Mouse (Mus musculus) lung, postnatal 10 days (tissue): ENCODE data around the gene Ctnna3.
"Not testable (repeated sequence)": the region's sequence is repeated elsewhere in the genome, so short reads cannot be mapped to it uniquely, and the experiment has no call there.

Experiments used
- DNase-seq: peaks from one replicate; pipeline ENCODE4 v3.0.0; 2021

Gene Ctnna3

DNA sequence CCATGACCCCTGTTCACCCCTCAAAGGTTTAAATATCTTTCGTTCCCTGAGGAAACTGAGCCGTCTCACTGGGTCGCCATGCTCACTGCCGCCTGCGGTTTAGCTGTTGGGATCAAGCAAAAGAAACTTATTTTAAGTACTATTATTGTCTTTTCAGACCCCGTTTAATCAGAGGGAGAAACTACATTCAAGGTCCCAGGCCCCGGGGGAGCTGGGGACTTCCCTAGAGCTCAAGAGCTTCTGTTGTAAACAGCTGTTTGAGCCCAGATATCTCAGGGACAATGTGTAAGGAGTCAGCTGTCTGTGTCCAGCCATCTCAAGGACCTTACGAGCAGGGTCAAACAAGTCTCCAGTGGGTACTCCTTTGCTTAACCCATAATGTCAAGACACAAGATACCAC, 2.8 kb upstream of the Ctnna3 start:
- DNase-seq: no peak

DNA sequence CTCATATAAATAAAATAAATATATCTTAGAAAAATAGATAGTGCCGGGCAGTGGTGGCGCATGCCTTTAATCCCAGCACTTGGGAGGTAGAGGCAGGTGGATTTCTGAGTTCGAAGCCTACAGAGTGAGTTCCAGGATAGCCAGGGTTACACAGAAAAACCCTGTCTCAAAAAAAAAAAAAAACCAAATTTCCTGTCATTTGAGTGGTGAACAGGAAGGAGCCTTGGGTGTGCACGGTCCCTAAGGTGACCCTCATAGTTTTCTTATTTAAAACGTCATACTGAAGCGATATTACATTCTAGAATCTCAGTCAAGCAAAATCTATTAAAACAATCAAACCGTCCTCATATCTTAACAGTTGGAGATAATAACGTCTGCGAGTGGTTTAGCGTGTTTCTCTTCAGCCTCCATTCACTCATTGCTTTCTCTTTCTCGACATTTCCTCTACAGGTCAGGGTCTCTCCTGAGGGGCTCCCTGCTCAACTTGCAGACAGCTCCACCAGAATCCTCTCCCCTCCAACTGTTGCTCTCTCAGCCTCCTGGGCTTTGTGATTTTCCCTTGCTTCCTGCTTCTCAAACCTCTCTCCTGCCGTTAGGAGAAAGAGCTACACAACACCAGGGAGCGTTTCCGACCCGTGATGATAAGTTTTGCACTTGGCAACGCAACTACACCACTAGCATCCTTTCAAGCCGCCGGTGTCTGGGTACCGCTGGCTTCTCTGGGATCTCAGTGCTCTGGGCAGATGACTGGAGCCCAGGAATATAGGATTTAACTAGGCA, 1.5 kb upstream of the Ctnna3 start:
- peak; percentile 35 for DNase-seq

DNA sequence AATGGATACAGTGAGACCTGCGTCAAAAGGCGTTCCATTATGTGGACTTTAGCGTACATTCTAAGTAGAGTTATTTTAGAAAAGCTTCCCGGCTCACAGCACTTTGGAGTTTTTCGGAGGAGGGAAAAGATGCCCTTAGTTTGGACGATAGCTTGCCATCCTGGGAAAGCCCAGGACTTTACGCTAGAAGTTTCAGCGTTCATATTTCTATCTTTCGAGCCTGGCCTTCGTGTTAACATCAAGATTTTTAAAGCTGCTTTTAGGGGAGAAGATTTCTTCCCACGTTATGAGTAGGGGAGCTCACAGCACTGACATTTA, 916 bp upstream of the Ctnna3 start:
- DNase-seq: no peak

DNA sequence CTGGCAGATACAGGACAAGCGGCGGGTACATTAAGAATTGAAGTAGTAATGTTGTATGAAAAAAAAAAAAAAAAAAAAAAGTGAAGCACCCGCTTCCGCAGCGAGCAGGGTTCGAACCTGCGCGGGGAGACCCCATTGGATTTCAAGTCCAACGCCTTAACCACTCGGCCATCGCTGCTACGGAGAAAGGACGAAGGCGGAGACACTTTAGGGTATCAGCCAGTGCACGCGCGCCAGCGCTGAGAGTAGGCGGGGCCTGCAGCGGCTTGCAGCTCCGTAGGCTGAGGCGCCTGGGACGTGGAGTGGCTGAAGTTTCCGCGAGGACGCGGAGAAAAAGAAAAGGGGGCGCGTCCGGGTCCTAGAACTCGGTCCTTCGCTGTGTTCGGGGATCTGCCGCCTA, 518 bp upstream of the Ctnna3 start:
- peak; percentile 99 for DNase-seq

DNA sequence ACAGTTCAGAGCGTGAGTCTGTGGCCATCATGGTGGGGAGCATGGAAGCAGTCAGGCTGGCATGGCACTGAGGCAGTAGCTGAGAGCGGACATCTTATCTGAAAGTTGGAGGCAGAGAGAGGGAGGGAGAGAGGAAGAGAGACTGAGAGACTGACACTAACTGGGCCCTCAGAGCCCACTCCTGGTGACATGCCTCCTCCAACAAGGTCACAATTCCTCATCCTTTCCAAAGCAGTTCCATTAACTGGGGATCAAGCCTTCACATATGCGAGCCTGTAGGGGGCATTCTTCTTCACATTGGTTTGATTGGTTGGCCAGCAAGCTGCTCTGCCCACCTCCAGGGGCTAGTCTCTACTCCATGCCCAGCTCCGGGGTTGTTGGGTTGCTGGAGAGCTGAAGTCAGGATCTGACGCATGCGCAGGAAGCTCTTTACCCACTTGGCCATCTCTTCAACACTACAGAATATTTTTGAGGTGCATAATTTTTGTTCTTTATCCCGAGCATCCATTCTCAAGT, 1.4 kb downstream of the Ctnna3 start:
- no peak for DNase-seq

DNA sequence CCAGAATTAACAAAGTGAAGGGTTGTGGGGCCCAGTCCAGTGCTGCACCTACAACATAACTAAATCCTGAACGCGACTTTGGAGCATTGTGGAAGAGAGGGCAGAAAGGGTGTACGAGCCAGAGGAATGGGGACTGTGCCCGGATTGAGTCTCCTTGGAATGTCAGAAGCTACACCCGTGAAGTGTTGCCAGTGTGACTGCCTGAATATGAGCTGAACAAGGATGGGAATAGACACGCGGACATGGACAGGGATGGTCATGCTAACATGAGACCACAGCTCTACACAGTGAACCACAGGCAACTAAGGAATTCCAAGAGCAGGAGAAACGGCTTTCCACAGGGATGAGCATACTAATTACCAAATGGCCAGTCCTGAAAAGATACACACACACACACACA, 2.2 kb downstream of the Ctnna3 start:
- DNase-seq: no peak

DNA sequence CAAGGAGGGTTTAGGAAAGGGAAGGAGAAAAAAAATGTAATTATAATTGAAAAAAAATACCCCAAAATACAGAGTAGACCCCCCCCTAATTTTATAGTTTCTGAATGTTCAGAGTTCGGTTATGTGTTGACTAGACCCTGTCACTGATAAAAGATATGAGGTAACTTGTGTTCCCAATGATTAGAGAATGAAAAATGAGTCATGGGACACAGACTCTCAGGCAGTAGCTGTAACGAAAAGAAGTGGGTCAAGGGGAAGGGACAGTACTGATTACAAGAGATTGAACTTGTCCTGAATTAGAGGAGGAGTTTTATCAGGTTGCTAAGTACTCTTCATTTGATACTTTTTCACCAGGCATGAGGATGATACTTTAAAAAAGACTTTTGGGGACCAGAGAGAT, 3.0 kb downstream of the Ctnna3 start:
- no peak for DNase-seq

DNA sequence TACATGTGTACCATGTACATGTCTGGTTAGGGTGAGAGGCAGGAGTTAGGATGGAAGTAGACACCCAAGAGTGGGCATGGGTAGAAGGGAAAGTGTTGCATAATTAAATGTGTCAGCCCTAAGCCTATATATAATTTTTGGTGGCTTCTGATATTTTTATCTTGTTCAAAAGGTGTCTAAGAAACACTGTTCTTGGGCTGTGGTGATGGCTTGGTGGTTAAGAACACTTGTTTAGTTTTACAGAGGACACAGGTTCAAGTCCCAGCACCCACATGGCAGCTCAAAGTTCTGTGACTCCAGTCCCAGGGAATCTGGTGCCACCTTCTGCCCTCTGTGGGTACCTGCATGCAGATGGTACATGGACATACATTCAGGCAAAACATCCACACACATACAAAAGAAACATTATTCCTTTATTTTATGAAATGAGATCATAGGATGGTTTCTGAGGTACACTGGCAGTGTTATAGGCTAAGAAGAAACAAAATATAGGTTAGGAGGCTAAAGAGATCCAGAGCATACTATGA, 8.9 kb downstream of the Ctnna3 start:
- DNase-seq: no peak

DNA sequence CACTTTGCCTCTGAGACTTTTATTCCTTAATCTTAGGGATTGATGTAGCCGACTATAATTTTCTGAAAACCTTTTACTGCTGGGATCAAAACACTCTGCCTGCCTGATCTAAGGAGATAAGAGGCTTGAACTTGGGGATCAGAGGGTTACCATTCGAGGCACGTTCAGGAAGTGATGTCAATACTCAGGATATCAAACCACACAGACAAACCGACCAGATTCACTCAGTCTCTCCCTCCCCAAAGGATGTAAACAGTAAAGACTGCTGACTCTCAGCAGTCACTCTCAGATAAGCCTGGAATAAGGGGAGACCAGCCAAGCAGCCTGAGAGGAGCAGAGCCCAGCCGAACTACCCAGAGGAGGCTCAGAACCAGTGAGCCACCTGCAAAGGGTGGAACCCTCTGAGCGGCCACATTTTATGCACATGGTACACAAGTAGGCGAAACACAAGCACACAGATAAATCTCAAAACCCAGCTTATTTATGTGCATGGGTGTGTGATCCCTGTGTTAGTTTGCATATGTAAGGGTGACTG, 9.9 kb downstream of the Ctnna3 start:
- DNase-seq: no peak

DNA sequence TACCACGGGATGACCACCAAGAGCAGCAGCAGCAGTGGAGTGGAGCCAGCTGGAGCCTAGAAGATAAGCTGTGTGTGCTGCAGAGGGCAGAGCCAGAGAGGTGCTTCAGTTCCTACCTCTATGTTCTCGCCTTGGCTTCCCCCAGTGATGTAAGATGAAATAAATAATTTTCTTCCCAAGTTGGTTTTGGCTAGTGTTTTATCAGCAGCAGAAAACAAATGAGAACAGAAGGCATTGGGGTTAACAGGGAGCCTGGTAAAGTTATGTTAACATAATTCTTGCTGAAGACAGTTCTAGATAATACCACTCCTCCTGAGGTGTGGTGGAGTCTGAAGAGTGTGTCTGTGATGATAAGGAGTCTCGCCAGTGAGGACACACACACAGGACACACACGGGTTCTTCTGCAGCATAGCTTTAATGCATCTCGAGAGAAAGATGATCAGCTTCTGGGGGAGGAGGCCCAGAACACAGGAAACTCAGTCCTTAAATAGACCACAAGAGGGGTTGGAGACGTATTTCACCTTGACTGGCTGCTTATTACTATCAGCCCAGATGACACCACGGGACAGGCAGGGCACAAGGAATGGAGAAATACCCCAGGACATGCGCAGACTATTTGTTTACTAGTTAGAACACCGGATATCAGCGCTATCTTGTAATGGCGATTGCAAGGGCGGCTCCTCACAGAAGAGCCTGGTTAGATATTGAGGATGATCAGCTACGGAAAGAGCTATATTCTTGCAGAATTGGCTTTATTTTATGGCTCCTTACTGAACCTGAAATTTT, 14.9 kb downstream of the Ctnna3 start:
- not testable (repeated sequence) for DNase-seq

DNA sequence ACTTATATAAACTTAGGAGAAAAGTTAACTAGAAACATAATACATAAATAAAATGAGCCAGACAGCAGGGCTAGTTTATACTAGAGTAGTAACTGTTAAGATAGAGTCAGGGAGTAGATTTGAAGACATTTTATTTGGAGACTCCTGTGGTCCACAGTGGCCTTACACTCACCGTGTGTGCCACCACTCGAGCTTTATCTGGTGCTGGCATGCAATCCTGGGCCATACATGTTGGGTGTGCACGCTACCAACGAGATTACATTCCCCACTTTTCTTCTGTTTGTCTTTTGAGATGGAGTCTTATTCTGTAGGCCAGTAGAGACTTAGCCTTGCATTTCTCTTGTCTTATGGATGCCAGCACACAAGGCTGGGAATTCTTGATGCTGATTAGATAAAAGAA, 24.0 kb downstream of the Ctnna3 start:
- no peak for DNase-seq

DNA sequence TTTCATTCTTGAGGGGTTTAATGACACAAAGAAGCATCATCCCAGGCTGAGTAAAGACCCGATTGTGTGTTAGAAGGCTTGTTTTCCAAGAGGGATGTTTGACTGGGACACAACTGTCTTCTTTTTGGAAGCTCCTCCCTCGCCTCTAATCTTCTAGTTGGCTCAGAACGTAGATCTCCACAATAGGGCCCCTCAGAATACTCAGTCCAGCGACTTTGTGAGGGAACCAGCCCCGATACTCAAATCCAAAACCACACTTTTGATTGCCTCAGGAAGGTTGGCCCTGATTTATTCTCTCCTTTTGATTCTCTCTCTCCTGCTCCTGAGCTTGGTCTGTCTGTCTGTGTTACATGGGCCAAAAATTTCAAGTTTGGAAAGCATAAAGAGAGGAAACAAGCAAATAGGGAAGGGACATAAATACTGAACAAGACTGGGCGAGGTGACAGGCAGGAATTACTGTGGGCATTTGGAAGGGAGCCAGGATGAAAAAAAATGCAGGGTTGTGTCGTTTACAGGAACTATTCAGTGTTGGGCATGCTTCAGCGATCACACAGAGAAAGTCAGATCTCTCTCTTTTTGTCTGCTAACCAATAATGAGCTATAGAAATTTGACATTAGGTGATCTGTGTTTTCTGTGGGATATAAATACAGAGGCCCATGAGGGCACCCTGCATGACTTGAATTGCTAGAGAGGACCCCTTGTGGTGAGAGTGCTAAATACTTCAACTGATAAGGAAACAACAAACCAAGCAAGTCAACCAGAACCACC, 25.4 kb downstream of the Ctnna3 start:
- peak; percentile 48 for DNase-seq

DNA sequence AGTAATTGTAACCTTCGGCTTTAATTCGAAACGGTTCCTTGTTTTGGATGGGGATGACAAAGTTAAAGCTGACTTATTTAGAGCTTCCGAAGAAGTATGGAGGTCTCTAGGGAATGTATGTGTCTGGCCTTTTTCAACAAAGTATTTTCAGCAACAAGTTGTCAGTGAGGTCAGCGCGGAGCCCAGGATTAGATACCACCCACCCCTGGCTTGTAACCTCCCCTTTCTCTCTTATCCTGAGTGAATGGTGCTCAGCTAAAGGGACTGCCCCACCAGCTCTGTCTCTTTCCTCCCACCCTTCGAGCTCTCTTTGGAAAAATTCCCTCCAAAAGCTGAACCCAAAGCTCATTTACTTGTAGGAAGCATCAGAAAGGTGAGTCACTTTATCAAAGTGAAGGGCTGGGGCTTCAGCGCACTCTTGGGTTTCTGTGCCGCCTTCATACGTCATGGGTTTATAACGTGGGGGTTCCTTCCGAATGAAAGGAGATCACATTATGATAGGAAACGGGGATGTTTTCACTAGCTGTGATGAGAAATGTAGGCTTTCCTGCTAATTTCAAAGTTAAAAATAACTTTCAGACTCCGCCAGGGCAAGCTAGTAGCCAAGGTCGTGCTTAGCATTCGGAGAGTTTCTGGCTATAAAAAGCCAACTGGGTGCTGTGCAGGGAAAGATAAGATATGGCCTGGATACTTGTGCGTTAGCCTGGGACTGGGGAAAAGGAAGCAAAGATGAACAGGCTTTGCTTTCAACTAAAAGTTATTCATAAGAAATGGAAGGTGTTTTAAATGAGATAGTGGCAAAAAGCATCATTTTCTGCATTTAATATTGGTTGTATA, 27.6 kb downstream of the Ctnna3 start:
- DNase-seq: no peak

DNA sequence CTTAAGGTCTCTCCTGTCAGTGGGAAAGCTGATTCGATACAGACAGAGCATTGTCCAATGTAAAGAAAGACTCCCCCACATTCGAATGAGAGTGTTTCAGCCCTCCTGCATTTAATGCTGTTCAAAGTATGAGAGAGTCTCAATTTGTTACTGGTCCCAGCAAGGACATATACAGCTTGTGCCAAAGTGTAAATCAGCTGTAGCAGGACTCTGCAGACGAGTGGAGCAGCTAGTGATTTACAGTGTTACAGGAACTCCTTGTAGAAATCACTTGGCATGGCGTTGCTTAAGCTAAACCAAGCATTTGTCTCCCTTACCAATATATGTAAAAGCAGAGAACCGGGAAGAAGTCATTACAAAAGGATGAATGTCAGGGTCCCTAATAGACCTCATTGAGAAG, 31.0 kb downstream of the Ctnna3 start:
- DNase-seq: no peak

DNA sequence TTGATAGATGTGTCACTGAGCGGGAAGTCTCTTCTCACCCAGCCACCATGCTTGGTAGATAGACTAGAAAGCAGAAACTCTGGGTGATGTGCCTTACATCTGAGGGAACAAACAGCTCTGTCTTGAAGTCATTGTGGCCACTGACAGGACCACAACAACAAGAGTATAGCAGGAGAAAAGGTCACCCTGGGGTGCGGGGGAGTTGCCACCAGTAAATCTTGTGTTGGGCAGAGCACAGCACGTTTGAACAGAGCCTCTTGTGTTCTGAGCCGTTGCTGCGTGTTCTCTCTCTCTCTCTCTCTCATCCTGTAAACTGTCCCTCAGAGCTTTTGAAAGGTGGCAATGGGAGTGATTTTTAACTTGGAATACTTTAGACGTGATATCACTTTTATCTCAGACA, 42.6 kb downstream of the Ctnna3 start:
- DNase-seq: no peak

DNA sequence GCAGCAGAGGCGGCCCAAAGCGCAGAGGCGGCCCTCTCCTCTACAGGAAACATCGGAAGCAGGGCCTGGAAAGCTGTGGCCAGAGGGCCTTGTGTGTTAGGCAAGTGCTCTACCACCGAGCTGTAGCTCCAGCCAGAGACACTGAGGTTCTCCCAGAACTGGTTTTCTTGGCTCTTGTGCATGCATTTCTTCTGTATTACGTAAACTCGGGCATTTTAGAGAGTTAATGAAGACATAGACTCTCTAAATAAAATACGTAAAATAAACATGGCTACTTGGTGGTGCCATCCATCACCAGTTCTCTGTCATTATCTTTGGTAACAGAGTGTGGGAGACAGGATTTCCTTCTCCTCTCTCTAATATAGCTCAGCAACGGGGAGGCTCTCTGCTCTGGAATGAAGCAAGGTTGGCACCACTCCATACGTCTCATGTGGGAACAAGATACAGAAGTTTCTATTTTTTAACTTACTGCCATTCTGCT, 46.3 kb downstream of the Ctnna3 start:
- peak; percentile 76 for DNase-seq

DNA sequence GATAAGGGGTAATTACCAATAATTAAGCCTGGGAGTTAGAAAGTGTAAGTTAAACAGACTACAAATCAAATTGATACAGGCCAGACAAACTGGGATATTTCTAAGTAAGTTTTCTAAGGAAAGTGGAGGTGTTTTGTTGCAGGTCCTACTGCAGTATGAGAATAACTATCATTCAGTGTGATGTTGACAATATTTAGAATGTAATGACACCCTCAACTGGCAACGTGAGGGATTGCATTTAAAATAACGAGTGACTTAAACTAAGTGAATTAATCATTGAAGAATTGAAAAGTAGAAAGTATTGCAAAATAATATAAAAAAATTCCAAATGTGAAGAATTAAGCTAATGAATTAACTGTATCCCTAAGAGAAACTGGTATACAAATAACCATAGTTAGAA, 49.0 kb downstream of the Ctnna3 start:
- no peak for DNase-seq

DNA sequence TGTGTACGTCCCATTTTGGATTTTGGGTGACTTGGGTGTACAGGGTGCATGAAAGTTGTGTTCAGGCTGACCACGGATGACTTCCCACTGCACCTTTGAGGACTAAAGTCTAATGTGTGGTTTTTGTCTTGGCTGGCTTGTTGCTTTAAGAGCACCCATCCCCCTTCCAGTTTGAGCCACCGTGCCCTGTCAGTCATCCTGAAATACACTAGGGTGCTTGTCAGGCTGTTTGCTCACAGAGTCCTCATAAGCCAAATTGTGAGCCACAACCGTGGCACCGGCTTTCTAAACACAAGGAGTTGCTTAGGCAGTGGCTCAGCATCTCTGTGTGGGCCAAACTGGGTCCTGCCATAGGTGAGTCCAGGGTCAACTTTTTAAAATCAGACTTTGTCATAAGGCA, 50.2 kb downstream of the Ctnna3 start:
- no peak for DNase-seq

DNA sequence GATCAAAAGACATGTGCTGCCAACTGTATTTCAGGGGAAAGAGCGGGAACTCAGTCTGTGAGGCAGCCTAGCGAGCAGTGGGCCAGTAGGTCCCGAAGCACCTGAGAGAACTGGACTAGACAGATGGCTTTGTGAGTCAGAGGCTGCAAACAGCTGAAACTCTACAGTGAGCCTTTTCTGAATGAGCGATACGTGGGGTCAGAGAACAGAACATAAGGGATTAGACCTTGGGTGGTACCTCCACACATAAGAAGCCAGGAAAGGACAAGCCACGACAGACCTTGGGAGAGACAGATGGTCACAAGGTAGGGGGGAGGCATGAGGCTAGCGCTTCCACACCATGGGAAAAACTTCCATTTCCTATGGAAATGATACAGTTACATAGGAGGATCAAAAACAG, 58.4 kb downstream of the Ctnna3 start:
- no peak for DNase-seq

DNA sequence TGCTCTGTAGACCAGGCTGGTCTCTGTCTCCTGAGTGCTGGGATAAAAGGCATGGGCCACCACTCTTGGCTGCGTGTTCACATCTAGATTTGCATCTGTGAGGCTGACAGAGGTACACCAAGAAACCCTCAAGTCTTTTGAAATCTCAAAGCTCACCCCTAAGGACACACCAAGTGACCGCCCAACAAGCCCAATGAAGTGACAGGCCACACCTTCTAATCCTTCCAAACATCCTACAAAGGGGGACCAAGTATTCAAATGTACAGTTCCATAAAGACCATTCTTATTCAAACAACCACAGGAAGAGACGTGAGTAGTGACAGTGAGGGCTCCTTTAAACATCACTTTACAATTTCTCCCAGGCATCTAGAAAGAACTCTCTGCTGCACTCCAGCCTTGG, 94.1 kb downstream of the Ctnna3 start:
- no peak for DNase-seq

DNA sequence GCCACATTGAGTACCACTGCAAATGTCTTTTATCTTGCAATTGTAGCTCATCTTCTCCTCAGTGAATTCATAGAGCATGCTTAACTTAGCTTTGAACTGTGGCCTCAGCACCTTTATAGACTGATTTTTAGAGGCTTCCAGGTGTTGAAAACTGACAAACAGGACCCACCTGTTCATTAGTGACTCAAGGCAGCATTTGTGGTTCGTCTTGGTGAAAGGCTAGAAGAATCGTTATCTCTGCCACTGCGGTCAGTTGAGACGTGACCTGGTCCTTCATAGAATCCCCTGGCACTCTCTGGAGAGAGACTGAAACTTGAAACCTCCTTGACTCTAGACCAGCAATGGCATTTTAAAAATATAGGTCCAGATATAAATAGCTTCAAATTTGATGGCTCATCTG, 96.1 kb downstream of the Ctnna3 start:
- no peak for DNase-seq

DNA sequence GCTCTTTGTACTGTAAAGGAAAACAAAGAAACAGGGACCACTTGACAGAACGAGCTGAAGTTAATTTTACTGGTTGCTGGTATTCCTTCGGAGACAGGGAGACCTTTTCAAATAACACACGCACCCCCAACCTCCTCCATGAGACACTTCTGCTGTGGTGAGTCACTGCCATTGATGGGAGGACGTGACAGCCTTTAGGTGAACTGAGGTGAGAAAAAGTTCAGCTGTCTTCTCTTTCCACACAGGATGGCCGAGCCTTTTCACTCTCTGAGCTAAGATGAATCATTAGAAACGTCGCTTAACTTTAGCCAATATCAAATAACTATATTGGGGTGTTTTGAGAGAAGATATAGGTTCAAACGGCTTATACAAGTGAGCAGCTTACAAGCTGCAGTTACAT, 102.5 kb downstream of the Ctnna3 start:
- DNase-seq: no peak
